Mouse (Mus musculus) myocyte (in vitro differentiated cells): ENCODE measurements at regions not wholly inside any gene's neighbourhood (a gene's known extent, or its start where the extent isn't known, plus 50 kb on each side); places are given as distances from the start of the nearest gene placed in this dataset.

Source experiments
- CEBPB ChIP-seq: IDR thresholded peaks from 2 replicates; pipeline ENCODE4 v1.6.1; 2011; ENCODE audit warnings: mild to moderate bottlenecking, moderate library complexity; ENCODE audit not compliant: poor library complexity, insufficient read depth, severe bottlenecking
- E2F4 ChIP-seq: IDR thresholded peaks from one replicate; pipeline ENCODE4 v1.6.1; 2011; ENCODE audit warnings: mild to moderate bottlenecking, control low read depth, moderate library complexity; ENCODE audit not compliant: insufficient read depth
- MAX ChIP-seq: IDR thresholded peaks from one replicate; pipeline ENCODE4 v1.6.1; 2011; ENCODE audit warnings: low read depth, mild to moderate bottlenecking, control low read depth
- MYOD1 ChIP-seq, 3 experiments: IDR thresholded peaks; one replicate each; pipeline ENCODE4 v1.6.1; 2011; ENCODE audit warnings: control low read depth in 2 of 3, low read depth in 2 of 3, mild to moderate bottlenecking in 2 of 3, moderate library complexity in 1 of 3; ENCODE audit not compliant: insufficient read length in 2 of 3, control insufficient read depth in 1 of 3
- MYOG ChIP-seq, 3 experiments: IDR thresholded peaks; one replicate each; pipeline ENCODE4 v1.6.1; 2011; ENCODE audit warnings: control low read depth in 2 of 3, low read depth in 2 of 3, mild to moderate bottlenecking in 2 of 3; ENCODE audit not compliant: insufficient read length in 2 of 3, control insufficient read depth in 1 of 3, insufficient read depth in 1 of 3
- POLR2A ChIP-seq: IDR thresholded peaks from one replicate; pipeline ENCODE4 v1.6.1; 2011; ENCODE audit warnings: low read depth, mild to moderate bottlenecking, control low read depth, moderate library complexity; ENCODE audit not compliant: insufficient read length
- POLR2AphosphoS2 ChIP-seq: IDR thresholded peaks from one replicate; pipeline ENCODE4 v1.6.1; 2011; ENCODE audit warnings: low read depth, control low read depth; ENCODE audit not compliant: insufficient read length
- REST ChIP-seq: IDR thresholded peaks from one replicate; pipeline ENCODE4 v1.6.1; 2011; ENCODE audit warnings: mild to moderate bottlenecking, control low read depth, moderate library complexity; ENCODE audit not compliant: insufficient read depth, insufficient read length
- SRF ChIP-seq: IDR thresholded peaks from one replicate; pipeline ENCODE4 v1.6.1; 2011; ENCODE audit warnings: low read depth; ENCODE audit not compliant: control insufficient read depth, insufficient read length
- TCF12 ChIP-seq: IDR thresholded peaks from one replicate; pipeline ENCODE4 v1.6.1; 2011; ENCODE audit warnings: mild to moderate bottlenecking, control low read depth; ENCODE audit not compliant: poor library complexity, insufficient read depth, severe bottlenecking
- TCF3 ChIP-seq: IDR thresholded peaks from one replicate; pipeline ENCODE4 v1.6.1; 2011; ENCODE audit warnings: low read depth, control low read depth; ENCODE audit not compliant: insufficient read length
- USF1 ChIP-seq: IDR thresholded peaks from one replicate; pipeline ENCODE4 v1.6.1; 2011; ENCODE audit warnings: low read depth, mild to moderate bottlenecking, control low read depth, moderate library complexity

- TF ChIP-seq USF1 (no peak), TCF12 (no peak), POLR2A (no peak), MAX (no peak), CEBPB (no peak), E2F4 (no peak), SRF (no peak), MYOD1 (IDR thresholded peaks at IDR 0.05; ENCODE audit: control insufficient read depth in 1 of 3, insufficient read length in 2 of 3, low read depth in 2 of 3) (no peak), TCF3 (no peak), MYOG (IDR thresholded peaks at IDR 0.05; ENCODE audit: control insufficient read depth in 1 of 3, insufficient read depth in 1 of 3, insufficient read length in 2 of 3, low read depth in 2 of 3) (no peak), POLR2AphosphoS2 (no peak), REST (no peak)
Observed at GRCm38 (mm10) chr2:143193165-143193551, 114.9 kb downstream of the Otor start.
